Mouse (Mus musculus) heart, embryonic 14.5 days (tissue): ENCODE measurements around the gene Itgb7. TPM values are rescaled to one million over a fixed set of nuclear protein-coding genes. Genes with fewer than 3 reads are reported as not detected.

Source experiments
- ATAC-seq: fragments of 200-750 bp; cut with Nextera tagmentation; 2 replicates; pipeline ENCODE4 v1.8.0; 2017; ENCODE audit warnings: low read depth, moderate TSS enrichment; ENCODE audit not compliant: insufficient number of reproducible peaks, insufficient read depth, low FRiP score
- H3K27ac ChIP-seq, 2 experiments: fragments of 200-500 bp in 1 of 2; fragments of 300-500 bp in 1 of 2; sonication (generic) in 1 of 2; replicated peaks in 1 of 2; 2 replicates each; pipeline ENCODE4 v1.5.1; 2012 to 2014; ENCODE audit warnings: low read depth in 2 of 2, low read length in 2 of 2, control low read depth in 1 of 2, mild to moderate bottlenecking in 1 of 2, mixed read lengths in 1 of 2; ENCODE audit not compliant: control insufficient read depth in 1 of 2, insufficient read depth in 1 of 2
- H3K27me3 ChIP-seq: fragments of 300-500 bp; sonication (generic); 2 replicates; pipeline ENCODE4 v1.6.1; 2014; ENCODE audit warnings: mild to moderate bottlenecking, low read length, control low read depth; ENCODE audit not compliant: control insufficient read depth, insufficient read depth
- H3K36me3 ChIP-seq: fragments of 300-500 bp; sonication (generic); 2 replicates; pipeline ENCODE4 v1.6.1; 2014; ENCODE audit warnings: mild to moderate bottlenecking, control low read depth, low read length, mixed read lengths; ENCODE audit not compliant: control insufficient read depth, insufficient read depth
- H3K4me1 ChIP-seq, 2 experiments: fragments of 200-500 bp in 1 of 2; fragments of 300-500 bp in 1 of 2; sonication (generic) in 1 of 2; 2 replicates each; pipeline ENCODE4 v1.6.1; 2012 to 2014; ENCODE audit warnings: low read length in 2 of 2, control low read depth in 1 of 2, mixed read lengths in 1 of 2; ENCODE audit not compliant: control insufficient read depth in 2 of 2, insufficient read depth in 2 of 2
- H3K4me2 ChIP-seq: fragments of 300-500 bp; sonication (generic); 2 replicates; pipeline ENCODE4 v1.6.1; 2014; ENCODE audit warnings: mild to moderate bottlenecking, low read length
- H3K4me3 ChIP-seq, 2 experiments: fragments of 200-500 bp in 1 of 2; fragments of 300-500 bp in 1 of 2; sonication (generic) in 1 of 2; 2 replicates each; pipeline ENCODE4 v1.5.1; 2012 to 2014; ENCODE audit warnings: low read length in 2 of 2, mild to moderate bottlenecking in 2 of 2, control low read depth in 1 of 2, low read depth in 1 of 2, moderate library complexity in 1 of 2; ENCODE audit not compliant: control insufficient read depth in 1 of 2, insufficient read depth in 1 of 2
- H3K9ac ChIP-seq: fragments of 300-500 bp; sonication (generic); 2 replicates; pipeline ENCODE4 v1.6.1; 2014; ENCODE audit warnings: mild to moderate bottlenecking, low read length
- H3K9me3 ChIP-seq: fragments of 300-500 bp; sonication (generic); 2 replicates; pipeline ENCODE4 v1.6.1; 2016; ENCODE audit warnings: low read length, control low read depth; ENCODE audit not compliant: control insufficient read depth
- WGBS: fragments of 180-500 bp; shearing (Covaris S2); extraction: QIAGEN DNeasy Blood & Tissue Kit; methylation state at CpG from one replicate; pipeline ENCODE4 v1.1.7; 2014; 5-methylcytosine and 5-hydroxymethylcytosine counted together
- polyA plus RNA-seq: library from polyadenylated mRNA; unstranded; fragments of >200 nt; fragmentation: Nextera tagmentation; extraction: Ambion mirVana; gene quantifications from 2 replicates; pipeline ENCODE4 v1.2.1, GENCODE M21; 2014

The Itgb7 gene
- polyA plus RNA-seq, 1 experiment from 2014 or later, result 1.4 TPM

GRCm38 (mm10) chr15:102216459-102217228 lies 15.1 kb downstream of the Itgb7 start:
- Histone ChIP-seq H3K36me3 (peaks cover 56% of the 10 kb centered on the region), H3K9me3 (no peaks in the 10 kb centered on the region), H3K4me1 (peaks cover 0 to 2% of the 10 kb centered on the region in 2 experiments; a peak in 1 of 4 replicates), H3K27ac (no peak overlapping the region), H3K4me3 (no peak overlapping the region), H3K27me3 (no peaks in the 10 kb centered on the region), H3K4me2 (no peak overlapping the region), H3K9ac (no peak overlapping the region)
- 71% methylated on average over 16 of the region's 16 CpGs for WGBS
- 0 out of 2 replicates have a peak, but pooled peaks have one; percentile 12 for ATAC-seq

- no peak for ATAC-seq
- H3K9me3 ChIP-seq, result no peaks in the 10 kb centered on the region
- no peak overlapping the region for H3K9ac ChIP-seq
- WGBS, result 76% methylated on average over 6 of the region's 6 CpGs
- H3K4me2 ChIP-seq, result no peak overlapping the region
- peaks cover 0 to 2% of the 10 kb centered on the region in 2 experiments; a peak in 1 of 4 replicates for H3K4me1 ChIP-seq
- H3K4me3 ChIP-seq, result no peak overlapping the region
- H3K27ac ChIP-seq, result no peak overlapping the region
- H3K27me3 ChIP-seq, result no peaks in the 10 kb centered on the region
- peaks cover 63% of the 10 kb centered on the region for H3K36me3 ChIP-seq
These were observed 16.1 kb downstream of the Itgb7 start for GRCm38 (mm10) chr15:102215624-102216023.

GRCm38 (mm10) chr15:102214132-102214531 lies 17.6 kb downstream of the Itgb7 start:
- no peak for ATAC-seq
- Histone ChIP-seq H3K9ac (no peak overlapping the region), H3K4me2 (no peak overlapping the region), H3K4me1 (peaks cover 0 to 2% of the 10 kb centered on the region in 2 experiments; a peak in 1 of 4 replicates), H3K36me3 (peaks cover 78% of the 10 kb centered on the region), H3K27me3 (no peaks in the 10 kb centered on the region), H3K4me3 (no peak overlapping the region), H3K9me3 (no peaks in the 10 kb centered on the region), H3K27ac (no peak overlapping the region)
- 39% methylated on average over 2 of the region's 2 CpGs for WGBS

GRCm38 (mm10) chr15:102211895-102212294 lies 19.8 kb downstream of the Itgb7 start:
- H3K36me3 ChIP-seq, result peaks cover 96% of the 10 kb centered on the region
- no peak for ATAC-seq
- H3K4me3 ChIP-seq, result no peak overlapping the region
- H3K9me3 ChIP-seq, result no peaks in the 10 kb centered on the region
- peaks cover 0 to 2% of the 10 kb centered on the region in 2 experiments; a peak in 1 of 4 replicates for H3K4me1 ChIP-seq
- H3K9ac ChIP-seq, result no peak overlapping the region
- H3K27ac ChIP-seq, result no peak overlapping the region
- H3K27me3 ChIP-seq, result no peaks in the 10 kb centered on the region
- H3K4me2 ChIP-seq, result no peak overlapping the region
- WGBS, result 54% methylated on average over 6 of the region's 6 CpGs

- Histone ChIP-seq H3K9ac (no peak overlapping the region), H3K4me2 (no peak overlapping the region), H3K4me3 (no peak overlapping the region), H3K4me1 (peaks cover 2 to 6% of the 10 kb centered on the region in 2 experiments; a peak in 3 of 4 replicates), H3K27me3 (no peaks in the 10 kb centered on the region), H3K36me3 (peaks cover 96% of the 10 kb centered on the region), H3K27ac (no peak overlapping the region), H3K9me3 (no peaks in the 10 kb centered on the region)
- no peak for ATAC-seq
- 90% methylated on average over 4 of the region's 4 CpGs for WGBS
These were observed 20.9 kb downstream of the Itgb7 start for GRCm38 (mm10) chr15:102210816-102211215.

- H3K36me3 ChIP-seq, result peaks cover 93% of the 10 kb centered on the region
- H3K27me3 ChIP-seq, result no peaks in the 10 kb centered on the region
- H3K27ac ChIP-seq, result no peak overlapping the region
- ATAC-seq, result no peak
- peaks cover 11 to 22% of the 10 kb centered on the region in 2 experiments for H3K4me1 ChIP-seq
- H3K4me3 ChIP-seq, result no peak overlapping the region
- WGBS, result 88% methylated on average over 8 of the region's 8 CpGs
- H3K9ac ChIP-seq, result no peak overlapping the region
- no peaks in the 10 kb centered on the region for H3K9me3 ChIP-seq
- H3K4me2 ChIP-seq, result no peak overlapping the region
These were observed 22.6 kb downstream of the Itgb7 start for GRCm38 (mm10) chr15:102209114-102209513.

- H3K4me3 ChIP-seq, result no peak overlapping the region
- H3K9ac ChIP-seq, result no peak overlapping the region
- H3K27me3 ChIP-seq, result no peaks in the 10 kb centered on the region
- H3K27ac ChIP-seq, result no peak overlapping the region
- H3K9me3 ChIP-seq, result no peaks in the 10 kb centered on the region
- no peak for ATAC-seq
- no peak overlapping the region for H3K4me2 ChIP-seq
- peaks cover 83% of the 10 kb centered on the region for H3K36me3 ChIP-seq
- H3K4me1 ChIP-seq, result peaks cover 11 to 22% of the 10 kb centered on the region in 2 experiments
- WGBS, result 84% methylated on average over 9 of the region's 9 CpGs
These were observed 23.6 kb downstream of the Itgb7 start for GRCm38 (mm10) chr15:102208092-102208561.
